Mouse (Mus musculus) retina, postnatal 1 day (tissue): Measurements from ENCODE around the gene Ing1.
"Not testable (repeated sequence)": the region's sequence is repeated elsewhere in the genome, so short reads cannot be mapped to it uniquely, and the experiment has no call there.

Experiments used
- DNase-seq: peaks from one replicate; pipeline ENCODE4 v3.0.0-alpha.2; 2012

Ing1 gene

DNA sequence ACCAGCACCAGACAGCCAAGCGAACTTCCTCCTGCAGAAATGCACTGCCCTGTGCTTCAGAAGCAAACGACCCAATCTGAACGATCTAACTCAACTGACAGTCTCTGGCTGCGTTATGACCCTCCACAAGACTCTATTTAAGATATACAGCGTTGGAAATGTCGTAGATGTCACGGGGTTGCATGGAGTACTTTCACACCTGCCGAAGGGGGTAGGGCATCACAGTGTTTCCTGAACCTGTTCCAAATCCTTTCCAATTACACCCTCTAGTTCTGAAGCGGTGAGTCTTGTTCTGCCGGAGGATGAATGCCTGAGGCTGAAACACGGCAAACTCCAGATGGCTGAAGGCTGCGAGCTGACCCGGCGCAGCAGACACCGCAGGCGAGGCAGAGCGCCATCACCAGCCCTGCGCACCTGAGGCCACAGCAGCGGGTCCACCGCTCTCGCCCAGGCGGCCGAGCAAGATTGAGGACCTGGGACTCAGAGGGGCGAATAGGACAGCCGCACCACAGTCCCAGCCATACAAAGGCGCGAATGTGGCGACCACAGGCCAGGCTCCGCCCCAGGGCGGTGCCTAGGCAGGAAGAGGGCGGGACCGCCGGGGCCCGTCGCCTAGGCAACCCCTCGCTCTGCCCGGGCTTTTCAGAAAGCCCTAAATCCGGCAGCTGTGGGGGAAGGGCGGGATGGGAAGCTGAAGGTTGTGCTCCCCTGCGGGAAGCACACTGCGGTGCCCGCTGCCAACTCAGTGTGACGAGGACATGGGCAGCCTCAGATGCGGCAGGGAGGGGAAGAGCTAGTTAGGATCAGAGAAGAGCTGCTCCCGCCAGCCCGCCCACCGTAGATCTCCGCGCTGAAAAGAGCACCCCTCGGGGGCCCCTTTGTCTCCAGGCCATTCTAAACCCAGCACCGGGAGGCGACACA, at the start of gene Ing1:
Ing1 (plus strand) TSS at position 773 of the 921 bp plus-strand sequence.
- DNase-seq, result peak; percentile 98

DNA sequence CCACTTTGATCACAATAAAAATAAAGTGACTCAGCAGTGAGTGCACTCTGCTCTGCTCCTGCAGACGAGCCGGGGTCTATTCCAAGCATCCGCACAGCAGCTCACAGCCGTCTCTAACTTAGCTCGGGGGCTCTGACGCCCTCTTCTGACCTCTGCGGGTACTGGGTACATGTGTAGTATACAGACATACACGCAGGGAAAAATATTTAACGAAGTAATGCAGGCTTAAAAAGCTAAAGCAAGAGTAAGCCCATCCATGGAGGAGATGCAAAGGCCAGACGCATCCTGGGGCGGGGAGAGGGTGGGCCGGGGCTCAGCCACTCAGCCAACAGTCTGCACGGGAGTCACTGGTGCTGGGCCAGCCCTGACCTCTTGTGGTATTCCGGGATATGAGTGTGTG, 49.3 kb upstream of the Ing1 start:
- DNase-seq, result no peak

DNA sequence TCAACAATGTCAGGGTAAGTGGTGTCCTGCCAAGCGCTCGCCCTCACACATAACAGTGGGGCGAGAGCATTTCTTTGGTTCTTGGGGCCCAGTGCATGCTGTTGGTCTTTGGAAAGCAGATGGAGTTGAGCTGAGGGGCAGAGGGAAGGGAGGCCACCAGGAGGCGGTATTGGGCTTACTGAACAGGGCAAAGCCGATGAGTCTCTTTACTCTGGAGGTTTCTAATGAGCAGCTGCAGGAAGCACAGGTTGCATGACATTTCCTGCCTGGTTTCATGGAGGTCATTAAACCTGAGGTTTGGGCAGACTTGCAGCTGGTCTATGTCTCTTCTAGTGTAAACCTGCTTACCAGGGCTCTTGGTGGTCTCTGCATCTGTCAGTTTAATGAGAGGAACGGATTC, 48.6 kb upstream of the Ing1 start:
- DNase-seq, result peak; percentile 68

DNA sequence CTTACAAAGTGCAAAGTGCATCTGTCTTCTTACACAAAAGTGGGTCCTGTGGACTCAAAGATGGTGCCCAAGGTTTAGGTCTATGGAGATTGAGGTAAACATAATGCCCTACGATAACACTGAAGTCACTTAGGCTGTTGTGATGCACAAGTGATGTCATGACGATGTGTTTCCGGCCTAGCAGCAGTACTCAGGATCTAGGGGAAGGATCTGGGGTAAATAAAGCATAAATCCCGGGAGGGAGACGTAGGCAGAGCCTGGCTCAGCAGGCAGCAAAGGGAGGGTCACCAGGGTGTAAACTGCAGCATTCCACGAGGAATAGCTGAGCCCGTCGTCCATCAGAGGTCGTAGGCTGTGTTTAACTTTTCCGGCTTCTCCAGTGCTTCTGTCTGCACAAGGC, 46.5 kb upstream of the Ing1 start:
- no peak for DNase-seq

DNA sequence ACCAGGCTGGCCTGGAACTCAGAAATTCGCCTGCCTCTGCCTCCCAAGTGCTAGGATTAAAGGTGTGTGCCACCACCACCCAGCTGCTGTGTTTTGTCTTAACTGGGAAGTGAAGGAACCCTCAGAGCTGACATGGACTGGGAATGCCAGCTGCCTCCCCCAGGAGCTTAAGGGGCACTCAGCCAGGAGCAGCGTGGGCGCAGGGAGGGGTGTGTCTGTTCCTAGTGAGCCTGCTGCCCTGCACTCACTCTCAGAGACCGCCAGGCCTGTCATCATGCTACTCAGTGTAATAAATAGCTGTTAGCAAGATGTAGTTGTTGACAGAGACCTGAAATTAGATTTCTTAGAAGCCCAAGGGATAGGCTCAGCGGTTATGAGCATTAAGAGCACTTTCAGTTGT, 44.4 kb upstream of the Ing1 start:
- no peak for DNase-seq

DNA sequence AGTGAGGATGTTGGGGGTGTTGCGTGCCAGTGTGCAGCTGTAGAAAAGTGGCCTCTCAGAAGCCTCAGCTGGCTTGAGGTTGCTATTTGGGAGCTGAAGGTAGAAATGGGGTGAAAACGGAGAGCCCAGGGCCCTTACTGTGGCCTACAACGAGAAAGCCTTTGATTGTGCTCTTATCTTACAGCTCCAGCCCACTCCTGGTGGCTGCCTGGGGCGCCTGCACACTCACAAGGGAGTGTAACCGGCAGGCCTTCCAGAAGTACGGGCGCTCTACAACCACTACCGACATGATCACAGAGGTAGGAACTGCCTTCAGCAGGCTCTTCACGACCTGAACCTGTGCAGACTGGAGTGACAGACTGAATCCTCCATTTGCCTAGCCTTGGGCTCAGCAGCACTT, 42.7 kb upstream of the Ing1 start:
- no peak for DNase-seq

DNA sequence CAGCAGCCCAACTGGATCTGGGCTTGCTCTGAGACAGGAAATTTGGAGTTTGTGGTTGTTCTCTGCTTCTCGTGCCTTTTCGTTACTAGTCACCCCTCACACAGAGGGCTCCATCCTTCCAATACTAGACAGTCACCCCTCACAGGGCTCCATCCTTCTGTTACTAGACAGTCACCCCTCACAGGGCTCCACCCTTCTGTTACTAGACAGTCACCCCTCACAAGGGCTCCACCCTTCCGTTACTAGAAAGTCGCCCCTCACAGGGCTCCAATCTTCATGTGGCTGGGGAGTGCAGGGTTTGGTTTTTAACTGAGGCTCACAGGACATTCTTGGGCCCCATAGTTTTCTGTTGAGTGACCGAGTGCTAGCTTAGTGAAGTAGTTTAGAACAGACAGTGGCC, 42.1 kb upstream of the Ing1 start:
- no peak for DNase-seq

DNA sequence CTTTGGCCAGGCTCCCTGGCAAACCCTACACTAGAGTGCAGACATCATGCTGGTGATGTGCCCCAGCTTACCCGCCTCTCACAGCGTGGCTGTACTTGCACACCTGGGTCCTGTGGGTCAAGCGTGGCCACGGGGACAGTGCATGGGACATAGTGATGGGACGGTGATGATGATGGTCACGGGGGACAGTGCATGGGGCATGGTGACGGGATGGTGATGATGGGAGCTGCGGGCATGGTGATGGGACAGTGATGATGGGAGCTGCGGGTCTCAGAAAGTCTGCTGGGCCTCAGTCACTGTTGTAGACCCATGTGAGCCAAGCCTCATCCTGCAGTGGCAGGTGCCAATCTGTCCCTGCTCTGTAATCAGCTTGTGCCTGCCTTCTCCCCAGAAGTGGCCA, 39.1 kb upstream of the Ing1 start:
- no peak for DNase-seq

DNA sequence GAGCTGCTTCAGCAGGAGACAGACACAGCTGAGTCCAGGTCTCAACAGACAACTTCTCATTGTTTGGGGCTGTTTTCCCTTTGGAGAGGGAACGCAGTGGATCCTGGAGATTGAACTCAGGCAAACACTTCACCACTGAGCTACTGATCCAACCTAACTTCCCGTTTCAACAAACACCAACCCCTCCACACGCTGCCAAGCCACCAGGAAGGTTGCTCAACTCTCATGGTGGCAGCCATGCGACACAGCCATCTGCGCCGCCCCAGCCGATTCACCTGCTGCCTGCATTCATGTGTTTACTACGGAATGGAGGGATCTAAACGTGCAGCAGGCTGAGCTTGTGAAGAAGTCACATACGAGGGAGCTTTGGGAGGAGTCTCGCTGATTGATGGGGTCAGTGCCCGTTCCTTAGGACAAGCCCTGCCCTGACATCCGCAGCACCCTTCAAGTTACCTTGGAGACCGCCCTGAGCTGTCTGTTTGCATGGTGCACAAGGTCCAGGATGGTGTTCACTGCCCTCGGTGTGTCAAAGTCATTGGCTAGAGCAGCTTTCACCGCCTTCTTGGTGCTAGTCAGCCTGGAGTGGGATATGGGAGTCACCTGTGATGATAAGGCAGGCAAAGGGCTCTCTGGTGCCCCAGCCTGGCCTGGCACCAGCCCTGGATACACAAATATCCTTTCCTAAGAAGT, 37.9 kb upstream of the Ing1 start:
- DNase-seq, result no peak

DNA sequence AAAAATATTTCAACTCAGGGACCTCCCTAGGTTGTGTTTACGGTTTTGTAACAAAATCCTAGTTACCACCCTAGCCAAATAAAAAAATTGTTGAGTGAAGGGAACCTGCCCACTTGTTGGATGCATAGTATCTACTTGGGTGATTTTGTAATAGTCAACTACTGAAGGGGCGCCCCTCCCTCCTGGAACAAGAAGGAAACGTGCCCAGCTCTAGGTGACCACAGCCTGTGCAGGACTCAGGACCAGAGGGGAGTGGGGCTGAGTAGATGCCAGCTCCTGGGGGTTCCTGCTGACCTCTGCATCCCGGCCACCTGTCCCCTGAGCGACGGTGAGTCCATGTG, 37.3 kb upstream of the Ing1 start:
- DNase-seq, result no peak

DNA sequence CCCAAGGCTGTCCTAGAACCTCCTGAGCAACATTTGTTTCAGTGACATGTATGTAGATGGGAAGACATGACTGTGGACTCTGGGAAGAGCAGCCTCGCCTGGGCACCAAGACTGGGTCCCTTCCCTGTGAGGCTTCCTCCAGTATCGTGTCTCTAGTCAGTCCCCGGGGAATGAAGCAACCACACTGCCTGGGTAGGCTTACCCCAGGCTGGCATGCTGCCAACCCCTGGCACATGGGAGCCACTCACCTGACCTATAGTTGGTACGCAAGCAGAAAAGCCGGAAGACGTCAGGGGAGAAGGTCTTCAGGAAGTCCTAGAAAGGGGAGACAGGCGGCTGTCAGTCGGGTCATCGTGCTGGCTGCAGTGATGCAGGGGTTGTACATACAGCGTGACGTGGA, 36.7 kb upstream of the Ing1 start:
- DNase-seq, result no peak

DNA sequence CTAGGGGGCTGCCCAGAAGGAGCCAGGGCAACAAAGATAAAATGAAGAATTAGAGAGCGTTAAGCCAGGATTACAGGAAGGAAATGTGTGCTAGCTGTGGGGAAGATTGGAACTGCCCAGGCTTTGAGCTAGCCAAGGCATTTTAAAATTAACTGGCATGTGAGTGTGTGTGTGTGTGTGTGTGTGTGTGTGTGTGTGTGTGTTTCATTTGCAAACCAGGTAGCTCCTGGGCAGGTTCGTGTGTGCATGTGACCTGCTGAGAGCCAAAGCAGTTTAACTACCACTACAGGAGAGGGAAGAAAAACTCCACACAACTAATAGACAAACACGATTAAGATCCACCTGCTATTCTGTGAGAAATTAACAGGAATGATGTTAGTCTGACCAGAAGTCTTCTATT, 32.0 kb upstream of the Ing1 start:
- no peak for DNase-seq

DNA sequence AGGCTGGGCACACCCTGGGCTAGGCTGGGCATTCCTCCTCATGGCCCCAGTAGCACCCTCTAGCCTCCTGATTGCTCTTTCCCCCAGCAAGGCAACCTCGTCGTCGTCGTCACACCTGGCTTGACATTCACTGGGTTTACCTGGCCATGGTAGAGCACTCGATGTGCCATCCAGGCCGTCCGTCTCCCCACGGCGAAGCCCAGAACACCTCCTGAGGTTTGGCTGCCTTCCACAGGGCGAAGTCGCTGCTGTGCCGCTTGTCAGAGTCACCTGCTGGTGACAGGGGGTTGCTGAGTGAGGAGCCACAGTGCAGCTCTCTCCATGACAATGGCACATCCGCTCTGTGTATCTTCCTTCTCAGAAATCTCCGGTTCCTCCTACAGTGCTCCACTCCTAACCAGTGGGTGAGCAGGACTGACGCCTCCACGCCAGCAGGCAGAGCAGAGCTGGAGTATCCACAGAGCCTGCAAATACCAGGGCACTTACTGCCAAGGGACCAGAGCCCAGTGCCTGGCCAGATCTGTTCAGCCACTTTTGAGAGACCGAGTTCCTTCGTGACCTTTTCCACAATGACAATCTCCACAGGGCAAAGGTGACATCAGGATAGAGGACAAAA, 25.1 kb upstream of the Ing1 start:
- DNase-seq, result no peak

DNA sequence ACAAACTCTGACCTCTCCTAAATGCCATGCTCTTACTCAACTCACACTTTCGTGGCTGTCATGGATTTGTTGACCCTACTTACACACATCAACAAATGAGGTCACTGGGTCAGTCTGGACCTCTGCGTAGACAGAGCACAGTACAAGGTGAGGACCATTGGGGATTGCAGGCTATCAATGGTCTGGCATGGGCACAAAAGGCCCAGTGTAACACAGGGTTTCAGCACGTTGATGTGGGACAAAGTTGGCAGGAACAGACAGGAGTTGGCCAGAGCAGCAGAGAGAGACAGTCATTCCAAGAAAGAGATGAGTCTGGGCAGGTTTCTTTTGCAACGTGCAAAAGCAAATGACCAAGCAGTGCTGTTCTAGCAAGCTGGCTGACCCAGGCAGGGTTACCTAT, 24.5 kb upstream of the Ing1 start:
- no peak for DNase-seq

DNA sequence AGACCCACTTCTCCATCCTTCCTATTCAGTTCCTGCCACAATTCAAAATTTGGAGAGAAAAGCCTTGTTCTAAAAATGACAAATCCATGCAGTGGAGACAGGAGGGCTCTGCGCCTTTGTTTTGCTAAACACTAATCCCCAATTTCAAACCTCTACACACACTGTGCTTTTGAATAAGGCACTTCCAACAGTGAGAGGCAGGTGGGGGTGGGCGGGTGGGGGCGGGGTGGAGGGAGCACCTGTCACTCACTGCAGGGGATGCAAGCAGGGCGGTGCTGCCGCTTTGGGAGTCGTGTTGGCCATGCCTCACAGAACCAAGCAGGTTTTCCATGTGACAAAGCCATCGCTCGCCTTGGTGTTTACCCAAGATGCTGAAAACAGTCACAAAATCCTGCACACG, 20.9 kb upstream of the Ing1 start:
- DNase-seq, result no peak

DNA sequence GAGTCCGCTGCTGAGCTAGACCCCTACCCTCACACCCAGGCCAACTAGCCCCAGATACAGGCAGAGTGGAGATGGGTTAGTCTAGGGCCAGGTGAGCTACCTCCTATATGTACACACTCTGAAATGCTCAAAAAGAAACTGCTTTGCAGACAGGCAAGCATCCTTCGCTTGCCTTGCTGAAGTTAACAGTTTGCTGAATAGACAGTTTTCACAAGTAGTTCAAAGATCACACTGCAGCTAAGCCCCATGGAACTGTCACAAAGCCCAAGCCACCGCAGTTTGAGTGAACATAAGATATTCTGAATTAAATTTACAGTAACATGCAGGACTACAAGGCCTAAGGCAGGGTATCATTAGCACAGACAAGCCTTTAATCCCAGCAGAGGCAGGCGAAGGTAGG, 16.3 kb upstream of the Ing1 start:
- DNase-seq, result no peak

DNA sequence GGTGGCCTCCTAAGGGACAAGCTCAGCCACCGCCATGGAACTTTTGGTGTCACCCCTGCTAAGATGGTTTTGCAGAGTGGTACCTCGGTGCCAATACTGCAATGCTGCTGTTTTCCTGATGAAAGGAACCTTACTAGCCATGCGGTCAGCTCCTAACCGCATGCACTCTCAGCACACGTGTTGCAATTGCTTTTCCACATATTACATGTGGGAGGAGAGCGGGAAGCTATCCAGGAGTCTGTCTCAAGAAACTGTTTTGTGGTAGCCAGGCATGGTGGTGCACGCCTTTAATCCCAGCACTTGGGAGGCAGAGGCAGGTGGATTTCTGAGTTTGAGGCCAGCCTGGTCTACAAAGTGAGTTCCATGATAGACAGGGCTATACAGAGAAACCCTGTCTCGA, 15.2 kb upstream of the Ing1 start:
- DNase-seq, result no peak

DNA sequence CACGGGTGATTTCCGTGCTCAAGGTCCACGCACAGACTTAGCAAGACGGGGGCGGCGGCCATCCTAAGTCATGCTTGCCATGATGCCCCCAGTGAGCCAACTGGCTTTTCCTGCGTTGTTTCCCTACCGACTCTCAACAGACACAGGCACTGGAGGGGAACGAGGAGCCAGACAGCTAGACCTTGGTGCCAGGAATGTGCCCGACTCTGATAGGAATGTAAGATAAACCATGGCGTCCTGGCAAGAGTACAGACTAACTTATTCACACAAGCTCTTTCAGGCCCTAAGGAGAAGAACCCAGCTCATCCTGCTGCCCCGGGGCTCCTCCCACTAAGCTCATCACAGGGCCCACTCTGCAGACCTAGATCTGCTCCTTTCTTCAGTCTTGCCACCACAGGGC, 13.3 kb upstream of the Ing1 start:
- no peak for DNase-seq

DNA sequence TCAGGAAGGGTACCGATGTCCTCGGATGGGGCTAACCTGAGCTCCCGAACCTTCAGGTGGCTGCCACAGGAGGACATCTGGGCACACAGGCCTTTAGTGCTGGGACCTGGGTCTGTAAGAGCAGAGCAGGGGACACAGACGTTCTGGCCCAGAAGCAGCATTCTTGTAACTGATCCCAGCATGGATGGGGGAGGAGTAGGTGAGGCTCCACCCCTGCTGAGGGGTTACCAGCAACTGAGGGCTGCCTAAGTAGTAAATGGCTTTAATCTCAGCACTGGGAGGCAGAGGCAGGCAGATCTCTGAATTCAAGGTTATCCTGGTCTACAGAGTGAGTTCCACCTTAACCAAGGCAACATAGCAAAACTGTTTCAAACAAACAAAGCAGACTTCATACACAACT, 12.5 kb upstream of the Ing1 start:
- DNase-seq, result no peak

DNA sequence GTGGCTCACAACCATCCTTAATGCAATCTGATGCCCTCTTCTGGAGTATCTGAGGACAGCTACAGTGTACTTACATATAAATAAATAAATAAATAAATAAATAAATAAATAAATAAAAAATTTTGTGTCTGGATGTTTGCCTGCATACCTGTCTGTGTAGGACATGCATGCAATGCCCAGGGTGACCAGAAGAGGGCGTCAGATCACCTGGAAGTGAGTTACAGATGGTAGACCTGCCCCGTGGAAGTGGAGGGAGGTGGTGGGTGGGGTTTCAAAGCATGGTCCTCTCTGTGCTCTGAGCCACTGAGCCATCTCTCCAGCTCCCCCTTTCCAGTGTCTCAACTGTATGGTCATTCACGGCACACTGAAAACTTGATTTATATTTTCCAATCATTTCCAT, 11.0 kb upstream of the Ing1 start:
- peak; percentile 61 for DNase-seq

DNA sequence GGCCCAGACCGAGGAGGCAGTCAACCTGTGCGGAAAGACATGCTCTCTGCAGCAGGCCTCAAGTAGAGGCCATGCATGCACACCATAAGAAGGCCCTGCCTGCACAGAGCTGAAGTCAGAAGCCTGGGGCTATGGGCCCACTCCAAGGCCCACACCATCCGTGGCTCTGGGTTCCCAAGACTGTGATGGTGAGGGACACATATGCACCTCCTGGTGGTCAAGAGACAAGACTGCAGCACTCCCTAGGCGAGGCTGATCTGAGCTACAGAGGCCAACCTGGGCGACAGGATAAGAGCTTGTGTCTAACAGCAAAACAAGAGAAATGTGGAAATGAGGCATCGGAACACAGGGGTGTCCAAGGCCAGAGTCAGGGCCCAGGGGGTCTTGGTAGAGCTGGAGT, 8.3 kb upstream of the Ing1 start:
- DNase-seq, result peak; percentile 49

DNA sequence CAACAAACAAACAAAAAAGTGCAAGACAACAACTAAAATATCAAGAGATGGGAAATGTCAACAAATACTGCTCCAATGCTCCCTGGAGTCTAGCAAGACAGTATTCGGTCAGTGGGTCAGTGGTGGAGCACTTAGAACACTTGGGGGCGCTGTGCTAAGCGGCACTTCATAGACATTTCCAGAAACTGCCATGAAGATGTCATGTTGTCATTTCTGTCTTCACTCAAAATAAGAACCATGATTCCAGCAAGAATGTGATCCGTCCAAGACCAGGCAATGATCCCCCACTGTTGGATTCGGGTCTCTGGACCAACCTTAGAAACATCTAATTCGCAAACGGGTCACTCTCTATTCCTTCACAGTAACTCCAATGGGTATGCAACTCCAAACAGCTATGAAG, 5.7 kb upstream of the Ing1 start:
- DNase-seq, result peak; percentile 73

DNA sequence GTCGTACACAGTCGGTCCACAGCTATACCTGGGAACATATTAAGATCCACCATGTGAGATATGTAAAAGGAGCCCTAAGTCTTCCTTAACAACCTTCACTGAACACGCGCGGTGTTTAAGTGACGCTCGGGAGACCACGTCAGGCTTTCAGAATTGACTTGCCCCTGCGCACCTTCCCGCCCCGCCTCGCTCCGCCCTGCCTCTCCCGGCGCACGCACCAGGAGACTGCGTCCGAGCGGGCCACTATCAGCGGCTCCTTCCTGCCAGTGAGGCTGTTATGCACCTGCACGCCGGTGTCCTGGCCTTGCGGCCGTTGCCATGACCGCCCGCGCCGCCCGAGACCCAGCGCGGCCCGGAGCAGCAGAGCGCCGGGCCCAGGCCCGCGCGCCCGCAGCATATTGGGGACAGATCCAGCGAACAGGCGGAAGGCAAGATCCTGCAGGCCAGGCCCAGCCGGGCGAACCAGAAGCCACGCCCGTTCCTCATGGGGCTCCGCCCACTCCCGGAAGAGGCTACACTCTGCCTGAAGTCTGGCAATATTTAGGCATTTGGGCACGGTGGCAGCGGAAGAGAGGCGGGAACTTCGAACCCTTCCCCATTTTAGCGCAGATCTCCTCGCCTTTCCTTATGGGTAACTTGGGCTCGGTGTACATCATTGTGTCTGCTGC, 5.0 kb upstream of the Ing1 start, which contains the start of gene Cars2:
Cars2 (minus strand) TSS at position 503 of the 668 bp plus-strand sequence.
- peak; percentile 91 for DNase-seq

DNA sequence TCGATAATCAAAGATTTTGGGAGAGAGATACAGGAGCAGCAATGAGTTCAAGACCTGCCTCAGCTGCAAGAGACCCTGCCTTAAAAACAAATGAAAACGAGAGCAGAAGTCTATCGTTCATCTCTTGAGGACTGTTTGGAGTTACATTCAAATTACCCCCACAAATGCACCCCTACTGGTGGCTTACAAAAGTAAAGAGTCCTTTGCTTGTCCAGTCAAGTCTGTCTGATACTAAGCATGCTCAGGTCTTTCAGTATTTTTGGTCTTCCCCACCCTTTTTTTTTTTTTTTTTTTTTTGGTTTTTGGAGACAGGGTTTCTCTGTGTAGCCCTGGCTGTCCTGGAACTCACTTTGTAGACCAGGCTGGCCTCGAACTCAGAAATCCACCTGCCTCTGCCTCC, 3.9 kb upstream of the Ing1 start:
- not testable (repeated sequence) for DNase-seq
